Mouse (Mus musculus): ENCODE results near the gene Pus7. TPM values are rescaled to one million over a fixed set of nuclear protein-coding genes. Genes with fewer than 3 reads are reported as not detected.
A peak's percentile ranks its signal among the peaks of the same experiment; 100 is the strongest.
"Not testable (repeated sequence)": the region's sequence is repeated elsewhere in the genome, so short reads cannot be mapped to it uniquely, and the experiment has no call there.

The Pus7 gene
- total RNA-seq, 2 experiments from 2014 or later, result 4.6 to 8.0 TPM

- no peak for ATAC-seq (replicated peaks; ENCODE audit: low FRiP score, poor library complexity, severe bottlenecking)
These were observed 24.9 kb downstream of the Pus7 start for GRCm38 (mm10) chr5:23758633-23759032.

- no peak for ATAC-seq (replicated peaks; ENCODE audit: low FRiP score, poor library complexity, severe bottlenecking)
These were observed 27.1 kb downstream of the Pus7 start for GRCm38 (mm10) chr5:23756368-23756767.

- no peak for ATAC-seq (replicated peaks; ENCODE audit: low FRiP score, poor library complexity, severe bottlenecking)
These were observed 27.9 kb downstream of the Pus7 start for GRCm38 (mm10) chr5:23755591-23755990.

GRCm38 (mm10) chr5:23749882-23750281 is 33.6 kb downstream of the Pus7 start:
- ATAC-seq (replicated peaks; ENCODE audit: low FRiP score, poor library complexity, severe bottlenecking), result no peak

GRCm38 (mm10) chr5:23743261-23743660 is 40.2 kb downstream of the Pus7 start:
- ATAC-seq (replicated peaks; ENCODE audit: low FRiP score, poor library complexity, severe bottlenecking), result no peak

GRCm38 (mm10) chr5:23737111-23737510 is 46.4 kb downstream of the Pus7 start:
- ATAC-seq (replicated peaks; ENCODE audit: low FRiP score, poor library complexity, severe bottlenecking), result no peak

GRCm38 (mm10) chr5:23736366-23736765 is 47.1 kb downstream of the Pus7 start:
- no peak for ATAC-seq (replicated peaks; ENCODE audit: low FRiP score, poor library complexity, severe bottlenecking)

- ATAC-seq (replicated peaks; ENCODE audit: low FRiP score, poor library complexity, severe bottlenecking), result no peak
These were observed 61.6 kb downstream of the Pus7 start for GRCm38 (mm10) chr5:23721956-23722355.

GRCm38 (mm10) chr5:23718881-23719328 is 64.6 kb downstream of the Pus7 start:
- ATAC-seq (replicated peaks; ENCODE audit: low FRiP score, poor library complexity, severe bottlenecking), result no peak

GRCm38 (mm10) chr5:23718182-23718534 is 65.4 kb downstream of the Pus7 start:
- no peak for ATAC-seq (replicated peaks; ENCODE audit: low FRiP score, poor library complexity, severe bottlenecking)

GRCm38 (mm10) chr5:23717469-23718181 is 65.9 kb downstream of the Pus7 start:
- no peak for ATAC-seq (replicated peaks; ENCODE audit: low FRiP score, poor library complexity, severe bottlenecking)

GRCm38 (mm10) chr5:23713401-23714335 is 69.8 kb downstream of the Pus7 start:
- no peak for ATAC-seq (replicated peaks; ENCODE audit: low FRiP score, poor library complexity, severe bottlenecking)

GRCm38 (mm10) chr5:23712130-23713001 is 71.1 kb downstream of the Pus7 start:
- ATAC-seq (replicated peaks; ENCODE audit: low FRiP score, poor library complexity, severe bottlenecking), result peak; percentile 96

GRCm38 (mm10) chr5:23711671-23712129 is 71.8 kb downstream of the Pus7 start:
- ATAC-seq (replicated peaks; ENCODE audit: low FRiP score, poor library complexity, severe bottlenecking), result not testable (repeated sequence)

- ATAC-seq (replicated peaks; ENCODE audit: low FRiP score, poor library complexity, severe bottlenecking), result no peak
These were observed 72.3 kb downstream of the Pus7 start for GRCm38 (mm10) chr5:23711244-23711643.

GRCm38 (mm10) chr5:23709661-23710060 is 73.8 kb downstream of the Pus7 start:
- no peak for ATAC-seq (replicated peaks; ENCODE audit: low FRiP score, poor library complexity, severe bottlenecking)

GRCm38 (mm10) chr5:23706601-23707597 is 76.6 kb downstream of the Pus7 start:
- ATAC-seq (replicated peaks; ENCODE audit: low FRiP score, poor library complexity, severe bottlenecking), result not testable (repeated sequence)

GRCm38 (mm10) chr5:23697457-23697856 is 86.1 kb downstream of the Pus7 start:
- no peak for ATAC-seq (replicated peaks; ENCODE audit: low FRiP score, poor library complexity, severe bottlenecking)

All from erythroid progenitor cell, adult 5-6 weeks (primary cell).